Mouse (Mus musculus) ES-E14 (cell line): Measurements from ENCODE around the gene Tmem223. TPM values are rescaled to one million over a fixed set of nuclear protein-coding genes. Genes with fewer than 3 reads are reported as not detected.

Source experiments
- DNase-seq: peaks from one replicate; pipeline ENCODE4 v3.0.0-alpha.2; 2013; ENCODE audit warnings: low read depth, low spot score
- H3K27ac ChIP-seq: 2 replicates; pipeline ENCODE4 v1.5.1; 2012; ENCODE audit warnings: low read depth, mild to moderate bottlenecking, low read length, moderate library complexity, mixed read lengths; ENCODE audit not compliant: poor library complexity, insufficient read depth, severe bottlenecking
- H3K36me3 ChIP-seq: 2 replicates; pipeline ENCODE4 v1.6.1; 2012; ENCODE audit warnings: mild to moderate bottlenecking, low read length, moderate library complexity, mixed read lengths; ENCODE audit not compliant: control insufficient read depth, poor library complexity, insufficient read depth, severe bottlenecking
- H3K4me1 ChIP-seq, 2 experiments: fragments of 150-350 bp in 1 of 2; sonication (generic) in 1 of 2; 2 replicates each; pipeline ENCODE4 v1.6.1; 2012; ENCODE audit warnings: low read length in 2 of 2, mild to moderate bottlenecking in 1 of 2, mixed read lengths in 1 of 2; ENCODE audit not compliant: control insufficient read depth in 2 of 2, insufficient read depth in 2 of 2, poor library complexity in 1 of 2
- H3K4me3 ChIP-seq, 2 experiments: fragments of 150-350 bp in 1 of 2; sonication (generic) in 1 of 2; 2 replicates each; pipeline ENCODE4 v1.5.1; 2012; ENCODE audit warnings: low read length in 2 of 2, low read depth in 1 of 2, mild to moderate bottlenecking in 1 of 2, mixed read lengths in 1 of 2; ENCODE audit not compliant: insufficient read depth in 1 of 2, poor library complexity in 1 of 2, severe bottlenecking in 1 of 2
- H3K9ac ChIP-seq: 2 replicates; pipeline ENCODE4 v1.6.1; 2012; ENCODE audit warnings: low read depth, mild to moderate bottlenecking, low read length, mixed read lengths; ENCODE audit not compliant: poor library complexity, insufficient read depth, severe bottlenecking
- H3K9me3 ChIP-seq: fragments of 150-350 bp; sonication (generic); 2 replicates; pipeline ENCODE4 v1.6.1; 2012; ENCODE audit warnings: low read depth, mild to moderate bottlenecking, low read length; ENCODE audit not compliant: control insufficient read depth, insufficient read depth
- CHD2 ChIP-seq: IDR thresholded peaks from 2 replicates; pipeline ENCODE4 v1.6.1; 2014; ENCODE audit warnings: mild to moderate bottlenecking, low read depth, low read length, inconsistent platforms
- HCFC1 ChIP-seq: IDR thresholded peaks from 2 replicates; pipeline ENCODE4 v1.6.1; 2012; ENCODE audit warnings: low read length, inconsistent platforms, borderline replicate concordance; ENCODE audit not compliant: insufficient read depth
- MAFK ChIP-seq: IDR thresholded peaks from 2 replicates; pipeline ENCODE4 v1.6.1; 2014; ENCODE audit warnings: mild to moderate bottlenecking, low read depth, low read length, inconsistent platforms; ENCODE audit not compliant: insufficient read depth
- ZC3H11A ChIP-seq: IDR thresholded peaks from 2 replicates; pipeline ENCODE4 v1.6.1; 2012; ENCODE audit warnings: low read depth, mild to moderate bottlenecking, inconsistent platforms, low read length, borderline replicate concordance
- ZNF384 ChIP-seq: IDR thresholded peaks from 2 replicates; pipeline ENCODE4 v1.6.1; 2012; ENCODE audit warnings: low read depth, low read length, inconsistent platforms
- in situ Hi-C, 2 experiments: fragments of 600-800 bp; cut with MboI; formaldehyde crosslinking; loops; one replicate each; pipeline ENCODE4 v1.15.1; 2025; ENCODE audit warnings: low sequenced_read_pairs in 2 of 2, inconsistent platforms in 1 of 2; ENCODE audit not compliant: unreplicated experiment in 2 of 2
- total RNA-seq: library from RNA; depleted of rRNA; stranded (reverse); fragments of 300-350 nt; gene quantifications from 2 replicates; pipeline ENCODE4 v1.2.3, GENCODE M21; 2012

Tmem223 gene
- total RNA-seq, 1 experiment, result 77.3 TPM

DNA sequence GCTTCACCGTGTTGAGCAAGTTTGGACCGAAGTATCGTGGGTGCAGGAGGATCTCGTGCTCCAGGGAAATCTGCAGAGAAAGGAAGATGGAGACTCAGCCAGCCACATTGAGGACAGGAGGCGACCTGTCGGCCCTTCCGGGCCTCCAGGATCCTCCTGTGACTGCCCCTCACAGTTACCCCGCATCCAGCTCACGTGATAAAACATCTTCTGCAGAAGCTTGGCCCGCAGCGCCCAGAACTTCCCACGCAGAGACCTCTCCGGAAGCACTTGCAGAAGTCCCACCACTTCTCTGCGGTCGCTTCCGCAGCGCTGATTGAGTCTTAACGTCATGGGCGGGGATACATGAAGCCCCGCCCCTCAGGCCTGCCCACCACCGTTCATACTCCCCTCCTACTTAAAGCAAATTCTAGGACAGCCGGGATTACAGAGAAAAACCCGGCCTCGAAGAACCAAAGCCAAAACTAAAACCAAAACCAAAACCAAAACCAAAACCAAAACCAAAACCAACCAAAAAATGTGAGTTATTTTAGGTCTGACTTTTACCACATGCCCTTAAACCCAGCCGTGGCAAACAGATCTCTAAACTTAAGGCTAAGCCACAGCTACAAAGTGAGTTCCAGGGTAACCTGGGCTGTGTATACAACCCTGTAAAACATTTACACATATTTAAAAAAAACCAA, 27.6 kb downstream of the Tmem223 start, which contains the start of gene Polr2g:
TSS of gene Polr2g (minus strand) at position 314 of the 683 bp plus-strand sequence.
- Histone ChIP-seq H3K9me3 (no peaks in the 10 kb centered on the region), H3K36me3 (peaks cover 11% of the 10 kb centered on the region), H3K27ac (peak within 1 kb of the TSS; percentile 23; the same call in 1 of the 2 replicates), H3K9ac (peak within 1 kb of the TSS; percentile 85), H3K4me3 (peak within 1 kb of the TSS; percentile 82 to 94), H3K4me1 (peaks cover 3 to 6% of the 10 kb centered on the region in 2 experiments; a peak in 2 of 4 replicates)
- DNase-seq, result peak; percentile 85
- TF ChIP-seq MAFK (no peak), ZC3H11A (no peak), HCFC1 (no peak), ZNF384 (no peak), CHD2 (0 out of 2 replicates have a peak, but pooled peaks have one; percentile 9)
- in situ Hi-C loops, result no loop called here

DNA sequence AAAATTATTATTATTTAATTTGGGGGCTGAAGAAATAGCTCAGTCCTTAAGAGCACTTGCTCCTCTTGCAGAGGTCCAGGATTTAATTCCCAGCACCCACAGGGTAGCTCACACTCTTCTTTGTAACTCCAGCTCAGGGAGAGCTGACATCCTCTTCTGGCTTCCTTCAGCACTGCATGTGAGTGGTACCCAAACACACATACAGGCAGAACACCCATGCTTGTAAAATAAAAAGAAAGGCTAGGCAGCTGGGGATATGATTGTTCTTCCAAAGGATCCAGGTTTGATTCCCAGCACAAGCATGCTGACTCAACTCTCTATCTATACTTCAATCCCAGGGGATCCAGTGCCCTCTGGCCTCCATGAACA, 28.1 kb downstream of the Tmem223 start:
- TF ChIP-seq MAFK (no peak), CHD2 (no peak), ZC3H11A (no peak), ZNF384 (no peak), HCFC1 (no peak)
- H3K4me1 ChIP-seq, result peaks cover 3 to 6% of the 10 kb centered on the region in 2 experiments; a peak in 2 of 4 replicates
- DNase-seq, result no peak
- no peaks in the 10 kb centered on the region for H3K9me3 ChIP-seq
- in situ Hi-C loops, result no loop called here
- peaks cover 8% of the 10 kb centered on the region for H3K36me3 ChIP-seq
- no peak overlapping the region for H3K27ac ChIP-seq
- no peak overlapping the region for H3K9ac ChIP-seq
- H3K4me3 ChIP-seq, result 0 out of 4 replicates have a peak overlapping the region, but pooled peaks of 1 of the 2 experiments have one; percentile 94

DNA sequence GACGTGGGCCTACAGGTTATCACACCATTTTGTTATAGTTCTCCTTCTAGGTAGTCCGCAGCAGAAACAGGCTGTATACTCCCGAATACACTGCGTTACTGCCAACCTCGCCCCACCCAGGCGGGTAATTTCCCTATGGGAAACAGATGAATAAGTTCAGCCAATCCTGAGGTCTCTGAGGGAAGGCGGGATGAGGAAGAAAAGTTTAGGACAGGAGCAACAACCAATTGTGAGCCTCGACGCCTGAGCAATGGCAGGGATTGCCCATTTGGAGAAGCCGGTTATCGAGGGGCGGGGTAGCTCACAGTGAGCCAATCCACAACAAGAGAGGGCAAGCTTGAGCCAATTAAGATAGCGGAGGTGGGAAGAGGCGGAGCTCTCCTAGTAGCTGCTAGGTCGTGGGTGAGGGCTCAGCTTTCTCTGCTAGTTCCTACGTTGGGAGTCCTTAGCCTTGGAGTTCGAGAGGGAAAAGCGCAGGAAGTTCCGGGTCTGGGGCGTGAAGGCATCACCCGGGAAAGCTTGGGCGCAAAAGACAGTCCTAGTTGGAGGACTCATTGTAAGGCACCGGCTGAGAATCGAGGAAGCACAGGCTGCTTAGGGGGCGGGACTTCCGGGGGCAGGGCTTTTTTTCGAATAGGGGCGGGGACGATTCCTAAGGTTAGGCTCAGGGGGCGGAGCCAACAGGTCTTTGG, 31.5 kb downstream of the Tmem223 start, which contains the start of gene Zbtb3:
TSS of gene Zbtb3 (plus strand) at position 426 of the 692 bp plus-strand sequence.
- Histone ChIP-seq H3K9me3 (no peaks in the 10 kb centered on the region), H3K27ac (peak within 1 kb of the TSS; percentile 79), H3K4me3 (peak within 1 kb of the TSS; percentile 82 to 99), H3K36me3 (peaks cover 2% of the 10 kb centered on the region; the same call in 1 of the 2 replicates), H3K9ac (peak within 1 kb of the TSS; percentile 88), H3K4me1 (peaks cover 5 to 11% of the 10 kb centered on the region in 2 experiments)
- TF ChIP-seq CHD2 (peak; percentile 93), ZNF384 (no peak), HCFC1 (0 out of 2 replicates have a peak, but pooled peaks have one; percentile 24)
- in situ Hi-C loops, result no loop called here
- DNase-seq, result peak; percentile 96

DNA sequence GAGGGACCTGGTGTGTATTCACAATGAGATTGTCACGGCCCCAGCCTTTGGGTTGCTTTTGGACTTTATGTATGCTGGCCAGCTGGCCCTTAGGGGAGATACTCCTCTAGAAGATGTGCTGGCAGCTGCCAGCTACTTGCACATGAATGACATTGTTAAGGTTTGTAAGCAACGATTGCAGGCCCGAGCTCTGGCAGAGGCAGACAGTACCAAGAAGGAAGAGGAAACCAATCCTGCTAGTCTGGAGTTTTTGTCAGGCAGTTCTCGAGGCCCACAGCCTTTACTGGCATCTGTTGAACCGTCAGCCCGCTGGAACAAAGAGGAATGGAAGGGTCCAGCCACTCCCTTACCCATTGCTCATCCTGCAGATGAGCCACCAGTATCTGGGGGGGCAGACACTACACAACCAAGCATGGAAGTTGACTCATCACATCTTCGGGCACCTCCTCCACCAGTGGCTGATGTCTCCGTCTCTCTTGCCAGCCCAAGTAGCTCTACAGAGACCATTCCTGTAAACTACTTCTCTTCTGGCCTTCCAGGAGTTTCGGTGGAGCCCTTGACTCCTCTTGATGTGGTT, 32.5 kb downstream of the Tmem223 start:
- H3K4me1 ChIP-seq, result peaks cover 7 to 9% of the 10 kb centered on the region in 2 experiments
- H3K27ac ChIP-seq, result no peak overlapping the region; the same call in 1 of the 2 replicates
- TF ChIP-seq CHD2 (no peak), MAFK (no peak), ZNF384 (no peak), ZC3H11A (no peak), HCFC1 (no peak)
- H3K9ac ChIP-seq, result peak overlapping the region; percentile 69; the same call in 1 of the 2 replicates
- H3K9me3 ChIP-seq, result no peaks in the 10 kb centered on the region
- H3K36me3 ChIP-seq, result peaks cover 5% of the 10 kb centered on the region; the same call in 1 of the 2 replicates
- H3K4me3 ChIP-seq, result peak overlapping the region; percentile 82 to 99; a peak in 2 of 4 replicates
- no peak for DNase-seq
- in situ Hi-C loops, result no loop called here
